ENCODE assay signal across 8 mouse cellular contexts in the genomic region with DNA sequence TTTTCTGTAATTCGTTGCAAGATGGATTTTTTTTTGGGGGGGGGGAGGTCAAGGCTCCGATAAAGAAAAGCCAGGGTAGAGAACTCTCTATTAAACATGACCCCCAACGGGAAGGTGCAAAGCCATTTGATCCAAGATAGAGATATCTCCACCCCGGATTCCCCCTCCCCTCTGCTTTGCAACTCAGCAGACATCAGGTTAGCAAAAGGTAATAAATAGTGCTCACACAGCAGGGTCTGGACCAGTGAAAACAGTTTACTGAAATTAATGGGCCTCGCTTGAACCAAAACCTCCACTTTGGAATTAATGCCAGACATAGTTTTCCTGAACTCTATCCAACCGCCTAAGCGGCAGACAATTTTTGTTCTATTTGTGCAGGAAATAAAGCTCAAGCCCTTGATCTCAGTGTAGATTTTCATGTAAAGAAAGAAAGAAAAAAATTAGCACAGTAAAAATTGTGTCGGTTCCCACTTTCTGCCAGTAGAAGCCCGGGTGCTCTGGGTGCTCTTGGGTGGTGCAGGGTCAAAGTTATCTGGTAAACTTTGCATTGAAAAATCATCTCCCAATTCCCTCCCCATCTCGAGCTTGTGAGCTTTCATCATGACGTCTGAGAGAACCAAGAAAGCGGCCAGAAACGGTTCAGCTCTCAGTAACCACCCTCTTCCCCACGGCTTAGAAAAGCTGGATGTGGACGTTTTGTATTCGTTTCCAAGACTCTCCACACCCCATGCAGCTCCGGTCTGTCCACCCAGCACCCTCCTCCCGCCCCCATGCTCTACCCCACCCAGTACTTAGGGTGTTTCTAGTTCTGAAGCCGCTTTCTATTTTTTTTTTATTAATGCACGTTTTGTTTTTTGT. TPM values are rescaled to one million over a fixed set of nuclear protein-coding genes. Genes with fewer than 3 reads are reported as not detected.
A peak's percentile ranks its signal among the peaks of the same experiment; 100 is the strongest.
DNase-seq lines count a peak whose midpoint lies in the region; ATAC-seq and TF ChIP-seq lines count a peak whose summit lies in the region.

No protein-coding gene starts in this region.

- peak overlapping the region; percentile 57 for H3K4me2 ChIP-seq in midbrain, embryonic 11.5 days

- no peak for TF ChIP-seq CTCF in spleen, adult 2 months (IDR thresholded peaks at IDR 0.05; ENCODE audit: extremely low read depth, insufficient read depth, insufficient read length, insufficient replicate concordance)

- no peak for ATAC-seq in midbrain, embryonic 11.5 days (ENCODE audit: low FRiP score)

- H3K9me3 ChIP-seq in heart, embryonic 10.5 days, result no peaks in the 10 kb centered on the region
- no peaks in the 10 kb centered on the region for H3K9me3 ChIP-seq in midbrain, embryonic 11.5 days (ENCODE audit: control insufficient read depth, low read length)

- 10% methylated on average over 20 of the region's 20 CpGs for WGBS in spleen, adult 2 months
- WGBS in heart, embryonic 10.5 days, result 3% methylated on average over 20 of the region's 20 CpGs
- under 1% methylated on average over 20 of the region's 20 CpGs for WGBS in midbrain, embryonic 11.5 days

- no peak for TF ChIP-seq POLR2A in spleen, adult 2 months (IDR thresholded peaks at IDR 0.05; ENCODE audit: low read depth, low read length)

- peaks cover 45% of the 10 kb centered on the region for H3K4me1 ChIP-seq in spleen, adult 2 months (ENCODE audit: control insufficient read depth, insufficient read depth, insufficient read length)
- peaks cover 93% of the 10 kb centered on the region for H3K4me1 ChIP-seq in heart, embryonic 10.5 days
- peaks cover 92% of the 10 kb centered on the region for H3K4me1 ChIP-seq in midbrain, embryonic 11.5 days (ENCODE audit: control insufficient read depth, insufficient read depth, low read length)

- peak overlapping the region; percentile 97 for H3K27ac ChIP-seq in spleen, adult 2 months (ENCODE audit: insufficient read depth, low read length)
- H3K27ac ChIP-seq in heart, embryonic 10.5 days, result peak overlapping the region; percentile 97
- peak overlapping the region; percentile 97 for H3K27ac ChIP-seq in midbrain, embryonic 11.5 days (ENCODE audit: low read depth, low read length)

- H3K27me3 ChIP-seq in spleen, adult 2 months (ENCODE audit: control insufficient read depth, insufficient read depth, low read length), result no peaks in the 10 kb centered on the region
- no peaks in the 10 kb centered on the region for H3K27me3 ChIP-seq in heart, embryonic 10.5 days (ENCODE audit: insufficient read depth, poor library complexity, severe bottlenecking)
- no peaks in the 10 kb centered on the region for H3K27me3 ChIP-seq in midbrain, embryonic 11.5 days (ENCODE audit: control insufficient read depth, insufficient read depth, low read length)

- H3K4me3 ChIP-seq in spleen, adult 2 months (ENCODE audit: extremely low read depth, insufficient read depth, insufficient read length), result peak overlapping the region; percentile 47
- H3K4me3 ChIP-seq in heart, embryonic 10.5 days, result peak overlapping the region; percentile 67
- H3K4me3 ChIP-seq in midbrain, embryonic 11.5 days (ENCODE audit: low read depth, low read length), result peak overlapping the region; percentile 23

- no peaks in the 10 kb centered on the region for H3K36me3 ChIP-seq in spleen, adult 2 months (ENCODE audit: control insufficient read depth, insufficient read depth, low read length)
- no peaks in the 10 kb centered on the region for H3K36me3 ChIP-seq in heart, embryonic 10.5 days
- no peaks in the 10 kb centered on the region for H3K36me3 ChIP-seq in midbrain, embryonic 11.5 days (ENCODE audit: control insufficient read depth, insufficient read depth, low read length)

- DNase-seq in spleen, adult 2 months (ENCODE audit: low read depth in 1 of 2, low spot score in 2 of 2), result peak in 1 of 2 experiments; percentile 19
- no peak for DNase-seq in spleen, postnatal 14 days (ENCODE audit: low spot score in 2 of 2)
- DNase-seq in cerebellum, postnatal 14 days, result peak; percentile 66 to 71
- DNase-seq in heart, embryonic 10.5 days (ENCODE audit: low spot score), result no peak
- DNase-seq in kidney, postnatal 25 days, result peak; percentile 47 to 71
- DNase-seq in midbrain, embryonic 11.5 days (ENCODE audit: low spot score, missing footprints), result peak; percentile 92
- DNase-seq in thymus, postnatal 4 days, result peak; percentile 54
- no peak for DNase-seq in left cerebral cortex, adult 8-10 months (ENCODE audit: low spot score in 2 of 2)

- peak overlapping the region; percentile 72 for H3K9ac ChIP-seq in midbrain, embryonic 11.5 days (ENCODE audit: low read length)

RNA-seq across cellular contexts. Expression of a gene that starts 9.0 kb away (rescaled TPM):
- polyA plus RNA-seq in spleen, adult 2 months (2012; rRNA removed), result 33.2 and 50.3 TPM in 2 replicates
- 28.7 and 35.3 TPM in 2 replicates for polyA plus RNA-seq in heart, embryonic 10.5 days (2016; fragmentation: Nextera tagmentation; extraction: Ambion mirVana)
- 24.4 and 26.4 TPM in 2 replicates for polyA plus RNA-seq in midbrain, embryonic 11.5 days (2014; fragmentation: Nextera tagmentation; extraction: Ambion mirVana)
- total RNA-seq in left cerebral cortex, adult 8-10 months (2022), result 10 to 100 TPM; 60.7 to 74.9 (median 68.5) TPM

RNA-seq across cellular contexts. Expression of a gene that starts 53.3 kb away (rescaled TPM):
- 24.2 and 31.1 TPM in 2 replicates for polyA plus RNA-seq in spleen, adult 2 months (2012; rRNA removed)
- 26.7 and 33.8 TPM in 2 replicates for polyA plus RNA-seq in heart, embryonic 10.5 days (2016; fragmentation: Nextera tagmentation; extraction: Ambion mirVana)
- 37.9 and 38.4 TPM in 2 replicates for polyA plus RNA-seq in midbrain, embryonic 11.5 days (2014; fragmentation: Nextera tagmentation; extraction: Ambion mirVana)
- total RNA-seq in left cerebral cortex, adult 8-10 months (2022), result 100 to 1,000 TPM in 1 of 4 experiments, 10 to 100 TPM in 3; 95.7 to 109 (median 99.4) TPM

Comparison
In these comparisons a context has a peak if more than half of its experiments do, and no peak if none do; other contexts are left out.
1. DNase-seq: peak in cerebellum, postnatal 14 days (2 of 2), kidney, postnatal 25 days (2 of 2), midbrain, embryonic 11.5 days (single experiment) and thymus, postnatal 4 days (single experiment); none in spleen, postnatal 14 days (0 of 2), heart, embryonic 10.5 days (single experiment) and left cerebral cortex, adult 8-10 months (0 of 2).
2. Peak in every context shown above with its lines, with median percentiles within 50 percentile points of each other: H3K27ac ChIP-seq and H3K4me3 ChIP-seq.